Mouse (Mus musculus): ENCODE measurements around the gene Hmga1. TPM values are rescaled to one million over a fixed set of nuclear protein-coding genes. Genes with fewer than 3 reads are reported as not detected.

Gene Hmga1
- polyA plus RNA-seq, 1 experiment: not detected

GRCm38 (mm10) chr17:27603522-27604234 is 47.4 kb downstream of the Hmga1 start:
- 43% methylated on average over 21 of the region's 21 CpGs for WGBS
- H3K4me3 ChIP-seq (ENCODE audit: insufficient read depth, low read depth, low read length): no peak overlapping the region
- peaks cover 45% of the 10 kb centered on the region for H3K4me1 ChIP-seq (ENCODE audit: control insufficient read depth, insufficient read depth, low read length)
- no peak overlapping the region for H3K27ac ChIP-seq (ENCODE audit: insufficient read depth, low read depth, low read length)
- TF ChIP-seq CTCF (IDR thresholded peaks at IDR 0.05; ENCODE audit: insufficient read depth, low read depth, low read length) (no peak), POLR2A (IDR thresholded peaks at IDR 0.05; ENCODE audit: insufficient read depth, low read depth, low read length) (no peak)

DNA sequence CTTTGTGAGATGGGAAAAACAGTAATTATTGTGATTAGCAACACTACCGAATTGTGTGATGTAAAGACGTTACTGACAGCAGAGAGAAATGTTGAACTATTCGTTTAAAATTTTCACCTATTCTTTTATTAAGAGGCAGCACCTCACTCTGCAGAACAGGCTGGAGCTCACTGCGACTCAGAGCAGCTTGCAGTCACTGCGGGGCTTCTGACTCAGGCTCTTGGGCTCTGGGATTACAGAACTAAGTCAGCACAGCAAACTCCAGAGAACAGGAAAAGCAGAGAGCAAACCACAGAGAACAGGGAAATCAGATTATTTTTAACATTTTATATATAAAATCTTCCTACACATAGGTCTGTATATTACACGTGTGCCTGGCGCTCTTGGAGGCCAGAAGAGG is 53.3 kb downstream of the Hmga1 start:
- H3K4me3 ChIP-seq (ENCODE audit: insufficient read depth, low read depth, low read length): no peak overlapping the region
- peaks cover 44% of the 10 kb centered on the region for H3K4me1 ChIP-seq (ENCODE audit: control insufficient read depth, insufficient read depth, low read length)
- no peak for TF ChIP-seq CTCF (IDR thresholded peaks at IDR 0.05; ENCODE audit: insufficient read depth, low read depth, low read length)
- no peak for TF ChIP-seq POLR2A (IDR thresholded peaks at IDR 0.05; ENCODE audit: insufficient read depth, low read depth, low read length)
- no peak overlapping the region for H3K27ac ChIP-seq (ENCODE audit: insufficient read depth, low read depth, low read length)
- 38% methylated on average over 7 of the region's 7 CpGs for WGBS

- peaks cover 45% of the 10 kb centered on the region for H3K4me1 ChIP-seq (ENCODE audit: control insufficient read depth, insufficient read depth, low read length)
- 28% methylated on average over 10 of the region's 10 CpGs for WGBS
- TF ChIP-seq POLR2A (IDR thresholded peaks at IDR 0.05; ENCODE audit: insufficient read depth, low read depth, low read length): no peak
- TF ChIP-seq CTCF (IDR thresholded peaks at IDR 0.05; ENCODE audit: insufficient read depth, low read depth, low read length): no peak
- H3K27ac ChIP-seq (ENCODE audit: insufficient read depth, low read depth, low read length): peak overlapping the region; percentile 68
- no peak overlapping the region for H3K4me3 ChIP-seq (ENCODE audit: insufficient read depth, low read depth, low read length)
Measured at GRCm38 (mm10) chr17:27610679-27611518, 54.6 kb downstream of the Hmga1 start.

DNA sequence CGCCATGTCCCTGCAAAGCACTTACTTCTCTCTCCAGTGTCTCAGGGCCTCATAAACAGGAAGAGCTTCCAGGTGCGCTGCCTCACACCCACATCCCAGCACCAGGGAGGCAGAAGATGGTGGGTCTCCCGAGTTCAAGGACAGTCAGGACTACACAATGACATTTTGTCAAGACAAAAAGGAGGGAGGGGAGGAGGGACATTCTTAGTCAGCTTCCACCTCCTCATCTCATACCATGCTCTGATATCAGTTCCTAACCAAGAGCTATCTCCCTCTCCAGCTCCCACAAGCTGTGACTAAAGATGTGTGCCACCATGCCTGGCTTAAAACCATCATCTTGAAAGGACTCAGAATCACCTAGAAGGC is 55.2 kb downstream of the Hmga1 start:
- Histone ChIP-seq H3K4me3 (ENCODE audit: insufficient read depth, low read depth, low read length) (no peak overlapping the region), H3K27ac (ENCODE audit: insufficient read depth, low read depth, low read length) (peak overlapping the region; percentile 68), H3K4me1 (ENCODE audit: control insufficient read depth, insufficient read depth, low read length) (peaks cover 42% of the 10 kb centered on the region)
- TF ChIP-seq POLR2A (IDR thresholded peaks at IDR 0.05; ENCODE audit: insufficient read depth, low read depth, low read length) (no peak), CTCF (IDR thresholded peaks at IDR 0.05; ENCODE audit: insufficient read depth, low read depth, low read length) (no peak)
- WGBS: 42% methylated on average over 3 of the region's 3 CpGs

DNA sequence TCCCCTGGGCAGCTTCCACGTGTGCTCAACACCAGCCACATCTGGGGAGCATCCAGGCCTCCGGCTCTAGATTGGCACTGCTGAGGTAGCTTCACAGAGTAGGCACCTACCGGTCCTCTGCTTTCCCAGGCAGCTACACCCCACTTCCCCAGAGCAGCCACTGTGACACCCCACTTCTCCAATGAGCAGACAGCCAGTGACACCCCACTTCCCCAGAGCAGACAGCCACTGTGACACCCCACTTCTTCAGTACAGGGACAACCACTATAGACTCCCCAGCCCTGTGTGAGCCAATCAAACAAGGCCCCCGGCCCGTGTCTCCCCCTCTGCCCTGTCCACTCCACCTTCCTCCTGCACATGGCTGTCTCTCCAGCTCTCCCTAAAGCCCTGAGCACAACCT is 55.7 kb downstream of the Hmga1 start:
- TF ChIP-seq CTCF (IDR thresholded peaks at IDR 0.05; ENCODE audit: insufficient read depth, low read depth, low read length) (no peak), POLR2A (IDR thresholded peaks at IDR 0.05; ENCODE audit: insufficient read depth, low read depth, low read length) (no peak)
- Histone ChIP-seq H3K27ac (ENCODE audit: insufficient read depth, low read depth, low read length) (peak overlapping the region; percentile 68), H3K4me3 (ENCODE audit: insufficient read depth, low read depth, low read length) (no peak overlapping the region), H3K4me1 (ENCODE audit: control insufficient read depth, insufficient read depth, low read length) (peaks cover 42% of the 10 kb centered on the region)
- 38% methylated on average over 5 of the region's 5 CpGs for WGBS

DNA sequence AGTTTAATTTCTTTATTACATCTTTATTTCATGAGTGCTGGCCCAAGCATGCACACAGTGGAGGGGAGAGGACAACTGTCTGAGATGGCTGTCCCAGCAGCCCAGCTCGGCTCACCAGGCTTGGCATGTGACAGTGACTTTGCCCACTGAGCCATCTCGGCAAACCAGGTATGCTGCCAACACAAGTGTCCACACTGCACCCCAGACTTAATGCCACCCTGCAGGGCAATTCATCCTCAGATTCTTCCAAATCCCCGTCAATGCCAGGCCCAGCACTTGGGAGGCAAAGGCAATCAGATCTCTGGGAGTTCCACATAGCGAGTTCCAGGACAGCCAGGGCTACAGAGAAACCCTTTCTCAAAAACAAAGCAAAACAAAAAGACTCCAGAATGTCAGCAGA is 56.7 kb downstream of the Hmga1 start:
- WGBS: 64% methylated on average over 4 of the region's 4 CpGs
- TF ChIP-seq CTCF (IDR thresholded peaks at IDR 0.05; ENCODE audit: insufficient read depth, low read depth, low read length) (no peak), POLR2A (IDR thresholded peaks at IDR 0.05; ENCODE audit: insufficient read depth, low read depth, low read length) (no peak)
- Histone ChIP-seq H3K27ac (ENCODE audit: insufficient read depth, low read depth, low read length) (no peak overlapping the region), H3K4me3 (ENCODE audit: insufficient read depth, low read depth, low read length) (no peak overlapping the region), H3K4me1 (ENCODE audit: control insufficient read depth, insufficient read depth, low read length) (peaks cover 41% of the 10 kb centered on the region)

Other genes starting within 250 kb of the Hmga1 start
- gene Grm4, start 35.1 kb upstream of the Hmga1 start, polyA plus RNA-seq (2012; ENCODE audit: insufficient read depth, insufficient read length, low replicate concordance, missing spikeins): not detected in 2 replicates
- not detected in 2 replicates for gene AI413582, start 9.3 kb downstream of the Hmga1 start, polyA plus RNA-seq (2012; ENCODE audit: insufficient read depth, insufficient read length, low replicate concordance, missing spikeins)
- gene Nudt3, start 67.0 kb downstream of the Hmga1 start, polyA plus RNA-seq (2012; ENCODE audit: insufficient read depth, insufficient read length, low replicate concordance, missing spikeins): 554 TPM in 1 of 2 replicates, not detected in the other
- gene RPS10-NUDT3, start 78.7 kb downstream of the Hmga1 start, polyA plus RNA-seq (2012; ENCODE audit: insufficient read depth, insufficient read length, low replicate concordance, missing spikeins): not detected in 2 replicates
- gene Rps10, start 80.2 kb downstream of the Hmga1 start, polyA plus RNA-seq (2012; ENCODE audit: insufficient read depth, insufficient read length, low replicate concordance, missing spikeins): 934 TPM in 1 of 2 replicates, not detected in the other
- gene Pacsin1, start 99.0 kb downstream of the Hmga1 start, polyA plus RNA-seq (2012; ENCODE audit: insufficient read depth, insufficient read length, low replicate concordance, missing spikeins): 329 TPM in 1 of 2 replicates, not detected in the other
- gene Spdef, start 172.5 kb downstream of the Hmga1 start, polyA plus RNA-seq (2012; ENCODE audit: insufficient read depth, insufficient read length, low replicate concordance, missing spikeins): not detected in 2 replicates

Data from olfactory bulb, adult 2 months (tissue).